Mouse (Mus musculus): ENCODE measurements around the gene Hivep3. TPM values are rescaled to one million over a fixed set of nuclear protein-coding genes. Genes with fewer than 3 reads are reported as not detected.

Hivep3 gene
- polyA plus RNA-seq, 1 experiment: 0.54 TPM

DNA sequence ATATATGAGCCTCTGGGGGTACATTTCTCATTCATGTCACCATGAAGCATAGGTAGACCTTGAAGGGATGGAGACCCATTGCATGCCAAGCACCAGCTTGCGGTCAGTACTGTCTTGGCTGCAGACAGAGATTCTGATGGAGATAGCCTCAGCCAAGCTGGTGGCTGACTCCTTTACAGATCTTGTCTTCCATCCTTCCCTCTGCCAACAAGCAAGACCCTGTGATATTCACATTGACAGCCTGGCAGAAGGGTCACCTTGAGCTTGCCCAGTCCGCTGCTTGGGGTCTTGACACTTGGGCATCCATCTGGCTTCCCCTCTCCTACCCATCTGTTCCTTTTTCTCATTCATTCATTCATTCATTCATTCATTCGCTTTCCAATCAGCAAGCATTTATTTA is 133.5 kb downstream of the Hivep3 start:
- H3K4me2 ChIP-seq (ENCODE audit: low read depth): no peak overlapping the region
- TF ChIP-seq MYOD1 (IDR thresholded peaks at IDR 0.05; ENCODE audit: control insufficient read depth in 1 of 3, insufficient read length in 2 of 3, low read depth in 2 of 3) (no peak), MYOG (IDR thresholded peaks at IDR 0.05; ENCODE audit: control insufficient read depth in 1 of 3, insufficient read depth in 1 of 3, insufficient read length in 2 of 3, low read depth in 2 of 3) (no peak), E2F4 (IDR thresholded peaks at IDR 0.05; ENCODE audit: insufficient read depth) (no peak), REST (IDR thresholded peaks at IDR 0.05; ENCODE audit: insufficient read depth, insufficient read length) (no peak), TCF12 (IDR thresholded peaks at IDR 0.05; ENCODE audit: insufficient read depth, poor library complexity, severe bottlenecking) (no peak), POLR2AphosphoS2 (IDR thresholded peaks at IDR 0.05; ENCODE audit: insufficient read length, low read depth) (no peak), SRF (IDR thresholded peaks at IDR 0.05; ENCODE audit: control insufficient read depth, insufficient read length, low read depth) (no peak), TCF3 (IDR thresholded peaks at IDR 0.05; ENCODE audit: insufficient read length, low read depth) (no peak), USF1 (IDR thresholded peaks at IDR 0.05; ENCODE audit: low read depth) (no peak), MAX (IDR thresholded peaks at IDR 0.05; ENCODE audit: low read depth) (no peak), POLR2A (IDR thresholded peaks at IDR 0.05; ENCODE audit: insufficient read length, low read depth) (no peak), CEBPB (IDR thresholded peaks at IDR 0.05; ENCODE audit: insufficient read depth, poor library complexity, severe bottlenecking) (no peak)
- no peak overlapping the region for H3ac ChIP-seq (ENCODE audit: control insufficient read depth, insufficient read length)
- H3K36me3 ChIP-seq (ENCODE audit: control insufficient read depth, insufficient read depth): no peaks in the 10 kb centered on the region
- peaks cover 11% of the 10 kb centered on the region for H3K27me3 ChIP-seq (ENCODE audit: control insufficient read depth, insufficient read depth, insufficient read length)
- no peaks in the 10 kb centered on the region for H3K79me2 ChIP-seq (ENCODE audit: control insufficient read depth, insufficient read depth)
- H3K4me3 ChIP-seq: no peak overlapping the region

DNA sequence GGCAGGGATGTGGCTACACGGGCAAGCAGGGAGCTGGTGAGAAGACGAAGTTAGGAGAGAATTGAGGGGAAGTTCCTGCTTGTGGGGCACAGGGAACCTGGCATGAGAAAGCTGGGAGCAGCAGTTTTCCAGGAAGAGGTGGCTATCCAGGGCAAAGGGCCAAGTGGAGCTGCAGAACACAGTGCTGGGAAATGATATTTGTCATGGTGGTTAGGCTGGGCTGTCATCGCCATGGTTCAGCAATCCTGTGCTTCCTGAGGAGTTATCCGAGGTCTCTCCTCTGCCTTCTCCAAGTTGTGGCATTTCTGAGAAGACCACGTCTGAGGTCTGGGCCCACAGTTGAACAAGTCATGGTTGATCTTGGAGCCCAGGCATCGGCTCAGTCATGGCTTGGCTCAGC is 136.8 kb downstream of the Hivep3 start:
- H3K36me3 ChIP-seq (ENCODE audit: control insufficient read depth, insufficient read depth): no peaks in the 10 kb centered on the region
- H3ac ChIP-seq (ENCODE audit: control insufficient read depth, insufficient read length): no peak overlapping the region
- H3K4me3 ChIP-seq: no peak overlapping the region
- peaks cover 8% of the 10 kb centered on the region for H3K27me3 ChIP-seq (ENCODE audit: control insufficient read depth, insufficient read depth, insufficient read length)
- no peak overlapping the region for H3K4me2 ChIP-seq (ENCODE audit: low read depth)
- TF ChIP-seq MAX (IDR thresholded peaks at IDR 0.05; ENCODE audit: low read depth) (no peak), TCF12 (IDR thresholded peaks at IDR 0.05; ENCODE audit: insufficient read depth, poor library complexity, severe bottlenecking) (no peak), SRF (IDR thresholded peaks at IDR 0.05; ENCODE audit: control insufficient read depth, insufficient read length, low read depth) (no peak), MYOD1 (IDR thresholded peaks at IDR 0.05; ENCODE audit: control insufficient read depth in 1 of 3, insufficient read length in 2 of 3, low read depth in 2 of 3) (no peak), REST (IDR thresholded peaks at IDR 0.05; ENCODE audit: insufficient read depth, insufficient read length) (no peak), TCF3 (IDR thresholded peaks at IDR 0.05; ENCODE audit: insufficient read length, low read depth) (no peak), MYOG (IDR thresholded peaks at IDR 0.05; ENCODE audit: control insufficient read depth in 1 of 3, insufficient read depth in 1 of 3, insufficient read length in 2 of 3, low read depth in 2 of 3) (no peak), E2F4 (IDR thresholded peaks at IDR 0.05; ENCODE audit: insufficient read depth) (no peak), CEBPB (IDR thresholded peaks at IDR 0.05; ENCODE audit: insufficient read depth, poor library complexity, severe bottlenecking) (no peak), POLR2A (IDR thresholded peaks at IDR 0.05; ENCODE audit: insufficient read length, low read depth) (no peak), POLR2AphosphoS2 (IDR thresholded peaks at IDR 0.05; ENCODE audit: insufficient read length, low read depth) (no peak), USF1 (IDR thresholded peaks at IDR 0.05; ENCODE audit: low read depth) (no peak)
- H3K79me2 ChIP-seq (ENCODE audit: control insufficient read depth, insufficient read depth): no peaks in the 10 kb centered on the region

DNA sequence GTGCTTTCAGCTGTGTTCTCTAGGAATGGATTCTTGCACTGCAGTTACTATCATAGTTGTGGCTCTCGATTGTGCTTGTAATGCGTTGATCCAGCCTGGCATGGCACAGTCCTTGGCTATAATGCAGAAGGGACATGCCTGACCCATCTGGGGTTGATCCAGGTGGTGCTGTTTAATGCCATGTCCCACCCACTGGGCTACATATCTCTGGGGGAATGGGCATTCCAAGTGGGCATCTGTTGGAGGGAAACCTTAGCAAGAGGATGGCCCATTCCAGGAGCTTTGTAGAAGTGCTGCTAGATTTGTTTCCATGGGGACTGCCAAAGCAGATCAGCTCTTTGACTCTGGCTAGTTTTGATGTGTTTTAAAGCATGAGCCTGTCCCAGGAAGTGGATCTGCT is 137.9 kb downstream of the Hivep3 start:
- no peak overlapping the region for H3ac ChIP-seq (ENCODE audit: control insufficient read depth, insufficient read length)
- peaks cover 8% of the 10 kb centered on the region for H3K27me3 ChIP-seq (ENCODE audit: control insufficient read depth, insufficient read depth, insufficient read length)
- no peak overlapping the region for H3K4me2 ChIP-seq (ENCODE audit: low read depth)
- no peaks in the 10 kb centered on the region for H3K79me2 ChIP-seq (ENCODE audit: control insufficient read depth, insufficient read depth)
- no peaks in the 10 kb centered on the region for H3K36me3 ChIP-seq (ENCODE audit: control insufficient read depth, insufficient read depth)
- TF ChIP-seq SRF (IDR thresholded peaks at IDR 0.05; ENCODE audit: control insufficient read depth, insufficient read length, low read depth): no peak
- no peak for TF ChIP-seq POLR2A (IDR thresholded peaks at IDR 0.05; ENCODE audit: insufficient read length, low read depth)
- TF ChIP-seq MYOG (IDR thresholded peaks at IDR 0.05; ENCODE audit: control insufficient read depth in 1 of 3, insufficient read depth in 1 of 3, insufficient read length in 2 of 3, low read depth in 2 of 3): no peak
- TF ChIP-seq TCF12 (IDR thresholded peaks at IDR 0.05; ENCODE audit: insufficient read depth, poor library complexity, severe bottlenecking): no peak
- no peak for TF ChIP-seq E2F4 (IDR thresholded peaks at IDR 0.05; ENCODE audit: insufficient read depth)
- TF ChIP-seq POLR2AphosphoS2 (IDR thresholded peaks at IDR 0.05; ENCODE audit: insufficient read length, low read depth): no peak
- TF ChIP-seq TCF3 (IDR thresholded peaks at IDR 0.05; ENCODE audit: insufficient read length, low read depth): no peak
- no peak for TF ChIP-seq MAX (IDR thresholded peaks at IDR 0.05; ENCODE audit: low read depth)
- TF ChIP-seq USF1 (IDR thresholded peaks at IDR 0.05; ENCODE audit: low read depth): no peak
- TF ChIP-seq MYOD1 (IDR thresholded peaks at IDR 0.05; ENCODE audit: control insufficient read depth in 1 of 3, insufficient read length in 2 of 3, low read depth in 2 of 3): no peak
- no peak for TF ChIP-seq REST (IDR thresholded peaks at IDR 0.05; ENCODE audit: insufficient read depth, insufficient read length)
- TF ChIP-seq CEBPB (IDR thresholded peaks at IDR 0.05; ENCODE audit: insufficient read depth, poor library complexity, severe bottlenecking): no peak
- no peak overlapping the region for H3K4me3 ChIP-seq

DNA sequence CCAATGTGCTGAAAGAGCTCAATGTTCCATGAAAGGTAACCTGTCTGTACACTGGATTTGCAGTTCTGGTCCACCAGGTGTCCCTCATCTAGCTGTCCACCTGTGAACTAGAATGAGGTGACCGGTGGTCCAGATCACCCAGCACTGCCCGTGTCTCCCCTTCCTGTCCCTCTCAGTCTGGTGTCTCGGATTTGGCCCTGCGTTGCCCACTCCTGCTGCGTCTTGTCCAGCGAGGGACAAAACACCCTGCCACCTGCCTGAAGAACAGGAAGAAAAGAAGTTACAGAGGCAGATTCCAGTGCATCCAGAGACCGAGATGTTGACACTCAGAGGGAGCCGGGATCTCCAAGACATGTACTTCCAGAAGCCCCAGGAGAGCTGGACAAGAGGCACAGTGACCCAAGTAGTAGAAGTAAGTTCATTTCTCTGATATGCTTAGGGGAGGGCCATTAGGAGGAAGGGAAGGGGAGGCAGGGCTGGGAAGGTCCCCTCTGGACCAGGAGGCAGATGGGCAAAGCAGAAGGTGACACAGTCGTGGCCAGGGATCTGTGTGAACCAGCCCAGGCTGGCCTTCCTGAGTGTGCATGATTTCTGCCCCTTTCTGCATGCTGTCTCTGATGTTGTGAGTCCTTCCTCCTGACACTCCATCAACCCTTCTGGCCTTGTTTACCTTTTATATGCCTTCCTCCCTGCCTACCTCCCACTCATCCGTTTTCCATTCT is 138.4 kb downstream of the Hivep3 start:
- Histone ChIP-seq H3K4me2 (ENCODE audit: low read depth) (no peak overlapping the region), H3K79me2 (ENCODE audit: control insufficient read depth, insufficient read depth) (no peaks in the 10 kb centered on the region), H3K4me3 (no peak overlapping the region), H3K27me3 (ENCODE audit: control insufficient read depth, insufficient read depth, insufficient read length) (peaks cover 8% of the 10 kb centered on the region), H3K36me3 (ENCODE audit: control insufficient read depth, insufficient read depth) (no peaks in the 10 kb centered on the region), H3ac (ENCODE audit: control insufficient read depth, insufficient read length) (no peak overlapping the region)
- TF ChIP-seq CEBPB (IDR thresholded peaks at IDR 0.05; ENCODE audit: insufficient read depth, poor library complexity, severe bottlenecking) (no peak), POLR2A (IDR thresholded peaks at IDR 0.05; ENCODE audit: insufficient read length, low read depth) (no peak), E2F4 (IDR thresholded peaks at IDR 0.05; ENCODE audit: insufficient read depth) (no peak), REST (IDR thresholded peaks at IDR 0.05; ENCODE audit: insufficient read depth, insufficient read length) (no peak), SRF (IDR thresholded peaks at IDR 0.05; ENCODE audit: control insufficient read depth, insufficient read length, low read depth) (no peak), MYOD1 (IDR thresholded peaks at IDR 0.05; ENCODE audit: control insufficient read depth in 1 of 3, insufficient read length in 2 of 3, low read depth in 2 of 3) (no peak), TCF12 (IDR thresholded peaks at IDR 0.05; ENCODE audit: insufficient read depth, poor library complexity, severe bottlenecking) (no peak)

Data from myocyte (in vitro differentiated cells).